Mouse (Mus musculus): ENCODE data around the gene Ldb3.

- TF ChIP-seq CTCF (IDR thresholded peaks at IDR 0.05; ENCODE audit: control insufficient read depth, insufficient read depth, insufficient replicate concordance, low read depth, low read length) (no peak), POLR2A (IDR thresholded peaks at IDR 0.05; ENCODE audit: control insufficient read depth, low read depth, low read length) (no peak)
These were observed 54.9 kb downstream of the Ldb3 start for GRCm38 (mm10) chr14:34533537-34533936.

Data from testis, adult 2 months (tissue).